Mouse (Mus musculus) heart, postnatal 14 days (tissue): Measurements from ENCODE around the gene Kremen2. TPM values are rescaled to one million over a fixed set of nuclear protein-coding genes. Genes with fewer than 3 reads are reported as not detected.
"Not testable (repeated sequence)": the region's sequence is repeated elsewhere in the genome, so short reads cannot be mapped to it uniquely, and the experiment has no call there.

Experiments used
- DNase-seq, 2 experiments: peaks; one replicate each; pipeline ENCODE4 v3.0.0; 2021 to 2022
- intact Hi-C: fragments of 180-260 bp; cut with DNase I; formaldehyde crosslinking; loops from one replicate; pipeline ENCODE4 v1.15.1; 2025
- long read RNA-seq, 2 experiments: library from polyadenylated mRNA; stranded (forward); transcript quantifications; one replicate each; pipeline ENCODE4 v2.0.0; 2021
- total RNA-seq, 2 experiments: library from RNA; stranded (reverse); gene quantifications; 2 replicates each; pipeline ENCODE4 v1.2.3; 2021

Gene Kremen2
- total RNA-seq, result not detected
- long read RNA-seq, experiment 1, result 0 reads
- long read RNA-seq, experiment 2, result 0 reads

DNA sequence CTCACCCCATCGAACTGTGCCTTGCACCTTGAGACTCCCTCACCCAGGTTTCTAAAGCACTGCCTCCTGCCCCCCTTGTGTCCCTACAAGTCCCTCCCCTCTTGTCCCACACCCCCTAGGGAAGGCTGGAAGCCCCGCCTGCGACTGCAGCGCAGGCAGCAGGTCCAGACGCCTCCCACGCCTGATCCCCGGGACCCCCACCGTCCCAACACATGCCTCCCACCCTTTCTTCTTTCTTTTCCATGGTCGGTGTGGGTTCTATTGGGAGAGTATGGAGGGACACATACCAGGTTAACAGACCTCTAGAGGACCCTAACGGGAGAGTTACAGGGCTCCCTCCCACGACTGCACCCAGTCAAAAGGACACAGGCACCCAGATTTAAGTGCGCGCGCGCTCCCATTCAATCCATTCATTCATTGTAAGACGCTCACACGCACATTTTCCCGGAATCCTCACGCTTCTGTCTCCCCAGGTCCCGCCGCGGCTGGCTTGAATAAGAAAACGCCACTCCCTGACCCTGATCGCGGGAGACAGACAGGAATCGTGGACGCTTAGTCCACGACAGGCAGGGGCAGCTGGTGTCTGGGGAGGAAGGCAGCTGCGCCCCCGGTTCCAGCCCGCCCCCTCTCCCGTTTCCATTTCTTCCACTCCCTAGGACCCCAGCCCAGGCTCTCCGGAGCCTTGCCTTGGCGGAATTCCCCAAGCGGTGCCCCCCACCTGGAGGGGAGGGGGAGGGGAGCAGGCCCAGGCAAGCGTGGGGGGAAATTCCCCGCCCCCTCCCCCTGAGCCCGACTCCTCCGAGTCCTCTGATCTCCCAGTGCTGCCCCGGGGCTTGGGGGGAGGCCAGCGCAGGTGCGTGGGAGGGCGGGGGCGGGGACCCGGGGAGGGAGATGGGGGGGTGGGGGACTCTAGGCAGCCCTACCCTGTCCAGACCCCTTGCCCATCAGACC lies at the start of gene Kremen2:
Gene Kremen2, minus strand, starts transcription at position 533 of the 951 bp plus-strand sequence.
- no peak for DNase-seq
- intact Hi-C loops, result loop anchor here (5.0 kb wide), 2 partner anchors 42 to 107 kb away; partner anchors contain the start of gene Flywch2

DNA sequence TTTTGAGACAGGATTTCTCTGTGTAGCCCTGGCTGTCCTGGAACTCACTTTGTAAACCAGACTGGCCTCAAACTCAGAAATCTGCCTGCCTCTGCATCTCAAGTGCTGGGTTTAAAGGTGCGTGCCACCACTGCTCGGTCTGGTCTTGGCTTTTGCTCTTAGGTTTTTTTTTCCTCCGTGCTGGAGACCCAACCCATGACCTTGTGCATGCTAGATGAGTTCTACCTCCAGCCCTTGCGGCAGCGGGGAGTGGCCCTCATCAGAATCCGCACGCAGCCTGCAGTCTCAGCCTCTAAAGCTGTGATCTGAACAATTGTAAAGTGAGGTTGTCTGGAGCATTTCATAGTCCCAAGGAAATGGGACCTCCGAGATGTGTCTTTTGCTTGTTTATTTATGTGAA lies 49.7 kb upstream of the Kremen2 start:
- intact Hi-C loops, result no loop called here
- DNase-seq, result no peak

DNA sequence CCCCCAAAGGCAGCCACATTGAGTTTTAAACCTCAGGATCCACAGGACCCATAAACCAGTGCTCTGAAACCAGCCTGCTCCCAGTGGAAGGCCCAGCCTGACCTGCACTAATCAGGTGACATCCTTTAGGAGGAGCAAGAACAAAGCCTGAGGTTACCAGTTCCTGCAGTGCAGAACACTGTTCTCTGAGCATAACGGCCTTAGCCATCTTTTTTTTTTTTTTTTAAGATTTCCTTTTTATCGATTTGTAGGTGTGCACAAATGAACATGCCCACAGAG lies 45.4 kb upstream of the Kremen2 start:
- intact Hi-C loops, result no loop called here
- no peak for DNase-seq

DNA sequence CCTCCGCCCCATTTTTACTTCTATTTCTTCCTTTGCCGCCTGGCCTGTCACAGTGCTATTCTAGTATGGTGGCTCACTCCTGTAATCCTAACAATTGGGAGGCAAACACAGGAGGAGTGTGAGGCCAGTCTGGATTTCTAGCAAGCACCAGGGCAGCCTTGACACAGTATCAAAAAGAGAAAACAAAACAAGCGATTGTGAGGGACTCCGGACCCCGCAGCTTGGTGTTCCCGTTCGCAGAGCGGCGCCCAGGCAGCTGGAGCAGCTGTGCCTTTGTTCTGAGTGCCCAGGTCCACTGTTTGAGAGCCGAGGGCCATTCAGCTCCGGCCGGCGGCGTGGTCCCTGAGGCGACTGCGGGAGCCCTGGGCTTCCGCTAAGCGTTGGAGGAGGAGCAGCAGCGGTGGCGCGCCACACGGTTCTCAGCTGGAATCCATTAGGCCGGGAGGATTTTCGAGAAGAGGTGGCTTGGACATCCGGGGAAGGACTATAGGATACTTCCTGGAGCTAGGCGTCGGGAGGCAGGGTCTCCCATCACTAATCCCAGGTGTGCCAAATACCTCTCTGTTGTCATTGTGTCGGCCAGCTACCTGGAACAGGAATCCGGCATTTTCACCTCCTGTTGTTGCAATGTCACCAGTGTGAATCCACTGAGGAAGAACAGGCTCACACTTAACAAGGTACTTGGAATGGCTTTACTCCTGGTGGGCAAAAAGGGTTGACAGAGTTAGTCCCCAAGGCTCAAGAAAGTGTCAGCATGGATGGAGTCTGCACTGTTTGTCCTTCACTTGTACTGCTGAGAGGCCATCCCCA lies 44.8 kb upstream of the Kremen2 start, which contains the start of gene Srrm2:
Gene Srrm2, plus strand, starts transcription at position 264 of the 810 bp plus-strand sequence.
- intact Hi-C loops, result no loop called here
- peak; percentile 63 to 71 for DNase-seq

DNA sequence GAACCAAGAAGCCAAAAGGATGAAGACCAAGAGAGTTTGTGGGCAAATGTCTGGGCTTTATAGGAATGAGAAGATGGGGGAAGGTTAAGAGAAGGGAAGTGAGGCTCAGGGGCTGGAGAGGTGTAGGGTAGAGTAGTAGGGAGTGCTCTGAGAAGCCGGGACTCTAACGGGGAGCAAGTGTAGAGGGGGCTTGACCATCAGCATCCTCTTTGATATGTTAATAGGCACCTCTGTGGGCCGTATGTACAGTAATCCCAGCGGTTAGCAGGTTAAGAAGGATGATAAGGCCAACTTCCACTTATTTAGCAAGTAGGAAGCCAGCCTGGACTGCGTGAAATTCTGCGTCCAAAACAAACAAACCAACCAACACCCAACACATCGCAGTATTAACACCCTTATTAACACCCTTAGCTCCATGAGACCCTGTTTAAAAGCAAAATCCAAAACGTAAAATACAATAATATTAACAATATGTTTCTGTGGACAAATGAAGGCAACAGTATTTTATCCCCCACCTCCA lies 44.2 kb upstream of the Kremen2 start:
- no peak for DNase-seq
- intact Hi-C loops, result loop anchor here (5.0 kb wide), 1 partner anchor 43 kb away; the partner anchor contains the start of gene Kremen2

DNA sequence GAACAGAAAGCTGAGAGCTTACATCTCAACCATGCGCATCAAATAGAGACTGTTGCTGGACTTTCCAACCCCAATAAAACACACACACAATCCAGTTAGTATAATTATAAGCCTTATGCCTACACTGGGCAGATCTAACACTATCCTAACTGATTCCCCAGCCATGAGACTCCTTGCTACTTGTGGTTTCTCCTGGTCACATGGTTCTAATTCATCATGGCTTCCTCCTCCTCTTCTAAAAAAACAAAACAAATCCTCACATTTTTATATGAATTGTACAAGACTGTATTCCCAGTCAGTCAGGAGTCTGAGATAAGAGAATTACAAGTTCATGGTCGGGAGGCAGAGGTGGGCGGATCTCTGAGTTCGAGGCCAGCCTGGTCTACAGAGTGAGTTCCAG lies 43.3 kb upstream of the Kremen2 start:
- intact Hi-C loops, result loop anchor here (5.0 kb wide), 1 partner anchor 42 kb away; the partner anchor contains the start of gene Kremen2
- no peak for DNase-seq

DNA sequence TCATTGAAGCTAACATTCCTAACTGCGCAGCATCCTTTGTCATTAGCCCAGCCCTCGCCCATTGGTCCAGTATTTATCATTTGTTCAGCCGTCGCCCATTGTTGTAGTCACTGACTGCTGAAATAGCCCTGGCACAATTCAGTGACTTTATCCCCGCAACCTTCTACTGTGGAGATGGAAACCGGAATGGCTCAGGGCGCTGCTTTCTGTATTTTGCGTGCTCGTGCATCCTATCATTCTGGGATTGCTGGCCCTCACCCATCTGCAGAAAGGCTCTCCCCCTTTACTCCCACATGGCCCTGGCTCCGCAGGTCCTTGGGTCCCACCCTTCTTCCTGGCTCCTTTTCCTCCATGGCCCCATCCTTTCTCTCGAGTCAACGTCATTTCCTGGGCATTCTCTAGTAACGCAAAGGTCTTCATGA lies 40.9 kb upstream of the Kremen2 start:
- DNase-seq, result peak in 1 of 2 experiments; percentile 5
- intact Hi-C loops, result loop anchor here (5.0 kb wide), 1 partner anchor 39 kb away; the partner anchor contains the start of gene Kremen2

DNA sequence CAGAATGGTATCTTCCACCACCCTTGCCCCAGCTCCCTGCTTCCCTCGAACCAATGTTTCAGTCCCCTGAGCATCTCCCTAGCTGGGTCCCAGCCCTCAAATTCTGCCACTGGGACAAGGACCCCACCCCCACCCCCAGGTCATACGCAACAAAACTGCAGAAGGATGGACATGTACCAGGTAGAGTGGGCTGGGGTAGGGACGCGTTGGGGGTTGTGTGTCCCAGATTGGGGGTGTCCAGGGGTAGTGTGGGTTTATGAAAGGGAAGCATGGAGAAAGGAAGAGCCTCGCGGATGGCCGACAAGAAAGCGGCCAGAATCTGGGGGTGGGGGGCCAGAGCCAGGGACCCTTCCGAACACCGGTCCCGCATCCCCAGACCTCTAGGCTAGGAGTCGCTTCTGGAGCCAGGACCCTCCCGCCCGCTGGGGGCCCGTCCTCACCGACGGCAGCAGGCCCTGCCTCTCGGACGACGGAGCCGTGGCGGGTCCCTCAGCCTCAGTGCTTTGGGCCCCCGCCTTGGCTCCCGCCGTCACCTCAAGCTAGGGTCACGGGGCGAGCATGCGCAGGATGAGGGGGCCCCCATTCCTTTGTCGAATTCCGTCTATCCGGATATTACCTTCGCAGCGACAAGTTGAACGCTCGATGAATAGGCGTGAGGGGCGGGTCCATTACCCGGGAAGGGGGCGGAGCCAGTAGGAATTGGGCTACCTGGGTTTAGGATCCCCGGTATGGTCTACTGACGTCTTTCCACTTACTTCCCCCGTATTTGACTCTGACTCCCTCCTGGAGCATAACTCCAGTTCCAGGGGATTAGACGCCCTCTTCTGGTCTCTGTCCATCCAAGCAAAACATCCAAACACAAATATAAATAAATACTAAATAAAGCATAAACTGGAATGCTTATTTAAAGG lies 40.2 kb upstream of the Kremen2 start, which contains the start of gene Flywch2:
Gene Flywch2, minus strand, starts transcription at position 521 of the 911 bp plus-strand sequence.
- intact Hi-C loops, result loop anchor here (5.0 kb wide), 1 partner anchor 39 kb away; the partner anchor contains the start of gene Kremen2
- peak; percentile 55 to 70 for DNase-seq

DNA sequence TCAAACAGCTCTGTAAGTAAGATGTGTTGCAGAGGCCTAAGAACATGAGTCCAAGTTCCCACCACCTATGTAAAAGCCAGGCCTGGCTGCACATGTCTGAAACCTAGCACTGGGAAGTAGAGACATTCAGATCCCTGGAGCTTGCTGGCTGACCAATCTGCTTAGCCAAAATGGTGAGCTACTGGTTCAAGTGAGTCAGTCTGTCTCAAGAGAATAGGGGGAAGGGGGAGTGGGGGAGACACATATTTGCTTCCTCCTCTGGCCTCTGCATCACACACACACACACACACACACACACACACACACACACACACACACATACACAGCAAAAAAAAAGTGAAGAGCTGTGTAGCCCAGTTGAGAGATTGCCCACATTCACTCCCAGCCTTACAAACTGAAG lies 37.7 kb upstream of the Kremen2 start:
- DNase-seq, result no peak
- intact Hi-C loops, result no loop called here

DNA sequence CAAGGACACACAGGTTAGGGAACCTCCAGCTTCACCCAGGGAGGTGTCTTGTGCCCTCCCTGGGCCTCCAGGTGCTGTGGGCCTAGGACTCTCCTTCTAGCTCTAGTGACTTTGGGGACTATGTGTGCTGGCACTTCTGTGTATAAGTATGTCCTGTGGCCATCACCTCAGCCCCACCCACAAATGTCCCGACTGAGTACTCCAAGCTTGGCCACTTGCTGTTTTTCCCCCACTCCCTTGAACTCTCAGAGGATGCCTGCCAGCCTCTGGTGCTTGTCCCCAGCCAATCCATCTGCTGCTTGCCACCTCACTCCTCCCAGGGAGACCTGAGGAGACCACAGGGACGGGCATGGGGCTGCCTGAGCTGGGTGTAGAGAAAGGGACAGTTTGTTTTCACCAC lies 32.8 kb upstream of the Kremen2 start:
- DNase-seq, result no peak
- intact Hi-C loops, result loop anchor here (5.0 kb wide), 1 partner anchor 74 kb away; no protein-coding TSS in a partner anchor

DNA sequence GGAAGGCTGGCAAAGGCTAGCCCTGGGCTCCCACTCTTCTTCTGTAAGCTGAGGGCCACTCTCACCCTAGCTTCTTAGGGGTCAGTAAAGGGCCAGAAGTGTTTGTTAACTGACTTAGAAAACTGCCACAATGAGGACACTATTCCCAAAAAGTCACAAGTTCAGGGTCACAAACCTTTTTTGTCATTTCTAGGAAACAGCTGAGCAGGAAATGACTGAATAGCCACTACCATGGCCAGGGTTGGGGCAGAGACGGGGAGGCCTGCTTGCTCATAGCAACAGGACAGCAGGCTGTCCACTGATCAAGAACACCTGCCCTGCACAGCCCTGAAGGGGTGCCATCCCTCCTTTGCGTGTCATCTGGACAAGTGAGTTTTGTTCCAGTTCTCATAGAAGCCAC lies 31.5 kb upstream of the Kremen2 start:
- DNase-seq, result no peak
- intact Hi-C loops, result loop anchor here (5.0 kb wide), 1 partner anchor 75 kb away; no protein-coding TSS in a partner anchor

DNA sequence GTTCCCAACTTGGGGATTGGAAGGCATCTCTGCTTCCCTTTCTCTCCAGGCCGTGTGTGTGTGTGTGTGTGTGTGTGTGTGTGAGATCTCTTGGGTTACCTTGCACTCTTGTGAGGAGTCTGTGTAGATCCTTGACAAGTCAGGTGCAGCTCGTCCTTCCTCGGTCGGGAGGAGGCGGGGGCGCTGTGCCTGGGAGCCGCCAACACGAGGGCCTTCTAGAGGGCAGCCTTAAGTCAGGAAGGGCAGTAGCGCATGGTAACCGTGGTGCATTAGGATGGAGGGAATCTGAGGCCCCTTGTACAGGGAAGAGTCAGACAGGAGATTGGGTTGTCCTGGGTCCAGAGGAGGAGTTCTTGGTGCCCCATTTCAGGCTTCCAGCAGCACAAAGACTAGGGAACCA lies 30.6 kb upstream of the Kremen2 start:
- no peak for DNase-seq
- intact Hi-C loops, result loop anchor here (5.0 kb wide), 1 partner anchor 76 kb away; no protein-coding TSS in a partner anchor

DNA sequence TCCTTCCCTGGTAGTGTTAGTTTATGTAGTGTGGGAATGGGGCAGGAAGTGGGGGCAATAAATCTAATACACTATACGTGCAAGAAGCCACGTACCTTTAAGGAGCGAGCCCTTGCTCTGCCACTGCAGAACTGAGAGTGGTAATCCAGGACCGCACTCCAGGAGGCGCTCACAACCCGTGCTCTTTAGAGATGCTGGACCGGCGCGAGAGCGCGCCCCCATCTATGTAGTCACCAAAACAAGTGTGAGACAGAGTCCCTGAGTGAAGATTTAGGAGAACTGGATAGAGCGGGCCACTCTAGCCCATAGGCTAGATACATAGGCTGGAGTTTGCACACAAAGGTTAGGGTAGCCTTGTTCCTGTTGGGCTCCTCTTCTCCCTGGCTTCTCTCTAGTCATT lies 28.5 kb upstream of the Kremen2 start:
- intact Hi-C loops, result loop anchor here (1.0 to 5.0 kb wide), 5 partner anchors 33 to 186 kb away; partner anchors contain the start of genes Elob, Prss32 and Prss41
- DNase-seq, result peak; percentile 84 to 89

DNA sequence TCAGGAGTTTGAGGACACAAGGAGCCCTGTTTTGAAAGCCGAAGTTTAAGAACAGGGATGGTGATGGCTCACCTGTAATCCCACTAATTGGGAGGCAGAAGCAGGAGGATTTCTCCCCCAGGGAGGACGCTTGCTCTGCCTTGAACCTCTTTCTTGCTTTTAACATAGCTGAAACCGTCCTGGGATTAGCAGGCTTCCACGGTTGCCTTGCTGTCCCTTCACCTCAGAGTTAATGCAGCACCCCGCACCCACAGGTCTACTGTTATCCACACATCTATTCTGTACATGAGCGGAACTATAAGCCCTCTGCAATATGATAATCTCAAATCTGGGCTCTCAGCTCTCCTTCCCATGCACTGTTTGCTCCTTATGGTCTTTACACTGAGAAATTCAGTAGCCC lies 28.0 kb upstream of the Kremen2 start:
- intact Hi-C loops, result loop anchor here (1.0 to 5.0 kb wide), 5 partner anchors 34 to 187 kb away; partner anchors contain the start of genes Elob, Prss32 and Prss41
- no peak for DNase-seq

DNA sequence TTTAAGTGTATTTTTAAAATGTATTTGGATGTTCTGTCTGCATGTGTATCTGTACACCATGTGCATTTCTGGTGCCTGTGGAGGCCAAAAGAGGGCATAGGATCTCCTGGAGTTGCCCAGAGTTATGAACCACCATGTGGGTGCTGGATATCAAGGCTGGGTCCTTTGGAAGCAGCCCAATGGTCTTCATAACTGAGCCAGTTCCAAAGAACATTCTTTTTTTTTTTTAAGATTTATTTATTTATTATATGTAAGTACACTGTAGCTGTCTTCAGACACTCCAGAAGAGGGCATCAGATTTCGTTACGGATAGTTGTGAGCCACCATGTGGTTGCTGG lies 26.6 kb upstream of the Kremen2 start:
- intact Hi-C loops, result loop anchor here (5.0 kb wide), 2 partner anchors 35 to 70 kb away; partner anchors contain the start of genes Prss32 and Prss41

DNA sequence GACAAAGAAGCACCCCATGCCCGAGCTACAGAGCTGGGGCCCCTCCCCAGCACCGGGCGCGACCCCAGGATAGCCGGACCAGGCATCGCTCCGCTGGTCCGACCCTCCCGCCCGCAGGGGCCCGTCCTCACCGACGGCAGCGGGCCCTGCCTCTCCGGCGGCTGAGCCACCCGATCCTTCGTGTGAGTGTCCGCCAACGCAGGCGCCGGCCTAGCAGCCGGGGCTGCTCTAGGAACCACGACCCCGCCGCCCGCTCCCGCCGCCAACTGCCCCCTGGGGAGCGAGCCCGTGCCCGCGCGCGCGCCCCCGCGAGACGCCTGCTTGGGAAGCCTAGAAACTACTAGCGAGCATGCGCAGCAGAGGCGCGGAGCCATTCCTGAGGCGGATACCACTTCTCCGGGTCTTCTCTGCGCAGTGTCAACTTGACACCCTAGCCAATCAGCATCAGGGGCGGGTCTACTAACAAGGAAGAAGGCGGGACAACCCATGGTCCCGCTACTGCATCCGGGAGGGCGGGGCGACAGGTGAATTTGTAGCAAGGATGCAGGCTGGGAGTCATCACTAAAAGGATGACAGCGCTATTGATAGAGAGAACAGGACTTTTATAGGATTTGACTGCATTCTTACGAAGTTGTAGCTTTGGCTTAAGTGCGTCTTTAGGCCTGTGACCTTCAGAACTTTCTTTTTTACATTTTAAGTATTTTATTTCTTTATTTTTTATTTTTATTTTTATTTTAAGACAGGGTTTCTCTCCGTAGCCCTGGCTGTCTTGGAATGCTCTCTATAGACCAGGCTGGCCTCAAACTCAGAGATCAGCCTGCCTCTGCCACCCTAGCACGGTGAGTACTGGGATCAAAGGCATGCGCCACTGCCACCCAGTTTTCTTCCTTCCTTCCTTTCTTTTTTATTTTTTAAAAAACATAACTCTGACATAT lies 25.9 kb upstream of the Kremen2 start, which contains the start of gene Flywch1:
Gene Flywch1, minus strand, starts transcription at position 319 of the 935 bp plus-strand sequence.
- DNase-seq, result peak; percentile 98
- intact Hi-C loops, result loop anchor here (2.0 to 5.0 kb wide), 3 partner anchors 21 to 71 kb away; partner anchors contain the start of genes Prss32 and Prss41

More for the DNA sequence above, 26.6 kb upstream of the Kremen2 start:
- not testable (repeated sequence) for DNase-seq

DNA sequence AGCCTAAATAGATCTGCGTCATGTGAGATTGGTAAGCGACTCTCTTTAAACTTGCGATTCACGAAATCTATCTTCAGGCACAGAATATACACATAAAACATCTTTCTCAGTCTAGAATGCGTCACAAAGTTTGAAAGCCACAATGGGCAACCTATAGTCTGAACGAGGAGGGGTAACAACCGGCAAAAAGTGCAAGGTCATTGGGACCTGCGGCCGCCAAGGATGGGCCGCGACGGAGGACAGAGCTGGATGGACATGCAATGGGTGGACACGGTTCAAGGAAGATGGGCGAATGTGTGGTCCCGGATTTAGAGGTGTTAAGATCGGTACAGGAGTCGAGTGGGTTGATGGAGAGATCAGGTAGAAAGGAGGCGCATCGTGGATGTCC lies 25.3 kb upstream of the Kremen2 start:
- DNase-seq, result no peak

DNA sequence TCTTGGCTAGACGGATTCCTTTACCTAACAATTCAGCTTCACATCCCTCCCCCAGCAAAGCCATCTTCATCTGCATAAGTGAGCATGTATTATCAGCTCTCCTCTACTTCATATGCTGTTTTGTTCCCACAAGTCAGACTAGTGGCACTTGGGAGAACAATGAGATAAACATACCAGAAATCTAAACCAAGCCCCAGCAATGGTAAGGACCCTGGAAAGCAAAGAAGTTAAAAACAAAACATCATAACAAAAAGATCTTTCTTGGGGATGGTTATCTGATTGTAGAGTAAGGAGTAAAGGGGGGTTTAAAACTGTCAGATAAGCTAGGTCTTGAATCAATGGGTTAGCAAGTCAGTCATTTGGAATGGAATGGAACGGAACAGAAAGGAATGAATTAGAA lies 24.9 kb upstream of the Kremen2 start:
- no peak for DNase-seq
- intact Hi-C loops, result loop anchor here (2.0 to 5.0 kb wide), 3 partner anchors 20 to 72 kb away; partner anchors contain the start of genes Prss32 and Prss41

More for the DNA sequence above, 25.3 kb upstream of the Kremen2 start:
- intact Hi-C loops, result loop anchor here (2.0 to 5.0 kb wide), 3 partner anchors 20 to 71 kb away; partner anchors contain the start of genes Prss32 and Prss41
